Mouse (Mus musculus) heart, embryonic 11.5 days (tissue): ENCODE measurements around the gene Zbtb14. TPM values are rescaled to one million over a fixed set of nuclear protein-coding genes. Genes with fewer than 3 reads are reported as not detected.

ENCODE experiments used
- ATAC-seq: fragments of 200-750 bp; cut with Nextera tagmentation; replicated peaks from 2 replicates; pipeline ENCODE4 v1.8.0; 2017; ENCODE audit warnings: moderate library complexity; ENCODE audit not compliant: insufficient number of reproducible peaks, low FRiP score, low TSS enrichment
- H3K27ac ChIP-seq: fragments of 300-500 bp; sonication (generic); 2 replicates; pipeline ENCODE4 v1.5.1; 2014; ENCODE audit warnings: mild to moderate bottlenecking, low read depth, low read length
- H3K27me3 ChIP-seq: fragments of 300-500 bp; sonication (generic); 2 replicates; pipeline ENCODE4 v1.6.1; 2014; ENCODE audit warnings: mild to moderate bottlenecking, low read length, mixed read lengths; ENCODE audit not compliant: control insufficient read depth, insufficient read depth
- H3K36me3 ChIP-seq: fragments of 300-500 bp; sonication (generic); 2 replicates; pipeline ENCODE4 v1.6.1; 2014; ENCODE audit warnings: mild to moderate bottlenecking, low read length, moderate library complexity, mixed read lengths; ENCODE audit not compliant: control insufficient read depth, insufficient read depth
- H3K4me1 ChIP-seq: fragments of 300-500 bp; sonication (generic); 2 replicates; pipeline ENCODE4 v1.6.1; 2014; ENCODE audit warnings: low read length; ENCODE audit not compliant: control insufficient read depth, insufficient read depth
- H3K4me2 ChIP-seq: fragments of 300-500 bp; sonication (generic); 2 replicates; pipeline ENCODE4 v1.6.1; 2014; ENCODE audit warnings: mild to moderate bottlenecking, moderate library complexity
- H3K4me3 ChIP-seq: fragments of 300-500 bp; sonication (generic); 2 replicates; pipeline ENCODE4 v1.5.1; 2014; ENCODE audit warnings: low read depth, low read length
- H3K9ac ChIP-seq: fragments of 300-500 bp; sonication (generic); 2 replicates; pipeline ENCODE4 v1.6.1; 2014; ENCODE audit warnings: mild to moderate bottlenecking, low read depth, low read length, moderate library complexity
- H3K9me3 ChIP-seq: fragments of 300-500 bp; sonication (generic); replicated peaks from 2 replicates; pipeline ENCODE4 v1.6.1; 2016; ENCODE audit warnings: low read length; ENCODE audit not compliant: control insufficient read depth
- WGBS: fragments of 180-500 bp; shearing (Covaris S2); extraction: QIAGEN DNeasy Blood & Tissue Kit; methylation state at CpG from one replicate; pipeline ENCODE4 v1.1.7; 2014; ENCODE audit not compliant: insufficient replicate concordance; 5-methylcytosine and 5-hydroxymethylcytosine counted together
- polyA plus RNA-seq: library from polyadenylated mRNA; unstranded; fragments of >200 nt; fragmentation: Nextera tagmentation; extraction: Ambion mirVana; gene quantifications from 2 replicates; pipeline ENCODE4 v1.2.1, GENCODE M21; 2014

The Zbtb14 gene
- polyA plus RNA-seq, 1 experiment from 2014 or later, result 12.7 TPM

GRCm38 (mm10) chr17:69396147-69397033, 13.5 kb downstream of the Zbtb14 start:
- Histone ChIP-seq H3K36me3 (no peaks in the 10 kb centered on the region), H3K27ac (peak overlapping the region; percentile 64), H3K4me2 (peak overlapping the region; percentile 50), H3K9me3 (no peaks in the 10 kb centered on the region), H3K4me1 (peaks cover 4% of the 10 kb centered on the region; the same call in 1 of the 2 replicates), H3K4me3 (no peak overlapping the region), H3K27me3 (no peaks in the 10 kb centered on the region), H3K9ac (peak overlapping the region; percentile 40; the same call in 1 of the 2 replicates)
- no peak for ATAC-seq
- 28% methylated on average over 14 of the region's 16 CpGs for WGBS

- H3K27me3 ChIP-seq, result no peaks in the 10 kb centered on the region
- H3K9me3 ChIP-seq, result no peaks in the 10 kb centered on the region
- 37% methylated on average over 5 of the region's 5 CpGs for WGBS
- H3K27ac ChIP-seq, result 0 out of 2 replicates have a peak overlapping the region, but pooled peaks have one; percentile 29
- ATAC-seq, result no peak
- H3K4me1 ChIP-seq, result peaks cover 4% of the 10 kb centered on the region; the same call in 1 of the 2 replicates
- no peak overlapping the region for H3K9ac ChIP-seq
- no peaks in the 10 kb centered on the region for H3K36me3 ChIP-seq
- no peak overlapping the region for H3K4me2 ChIP-seq
- H3K4me3 ChIP-seq, result no peak overlapping the region
Observed at GRCm38 (mm10) chr17:69397163-69397562, 14.3 kb downstream of the Zbtb14 start.

- ATAC-seq, result no peak
- Histone ChIP-seq H3K4me2 (no peak overlapping the region), H3K27me3 (no peaks in the 10 kb centered on the region), H3K27ac (no peak overlapping the region), H3K4me1 (peaks cover 4% of the 10 kb centered on the region; the same call in 1 of the 2 replicates), H3K9ac (no peak overlapping the region), H3K9me3 (no peaks in the 10 kb centered on the region), H3K4me3 (no peak overlapping the region), H3K36me3 (no peaks in the 10 kb centered on the region)
Observed at GRCm38 (mm10) chr17:69398092-69398491, 15.2 kb downstream of the Zbtb14 start.

- no peak overlapping the region for H3K27ac ChIP-seq
- H3K36me3 ChIP-seq, result no peaks in the 10 kb centered on the region
- H3K4me2 ChIP-seq, result no peak overlapping the region
- H3K27me3 ChIP-seq, result no peaks in the 10 kb centered on the region
- H3K9ac ChIP-seq, result no peak overlapping the region
- H3K4me3 ChIP-seq, result no peak overlapping the region
- H3K9me3 ChIP-seq, result no peaks in the 10 kb centered on the region
- ATAC-seq, result no peak
- 82% methylated on average over 2 of the region's 2 CpGs for WGBS
- H3K4me1 ChIP-seq, result peaks cover 4% of the 10 kb centered on the region; the same call in 1 of the 2 replicates
Observed at GRCm38 (mm10) chr17:69401146-69401545, 18.3 kb downstream of the Zbtb14 start.

- Histone ChIP-seq H3K9ac (peak overlapping the region; percentile 95), H3K9me3 (no peaks in the 10 kb centered on the region), H3K4me1 (peaks cover 5% of the 10 kb centered on the region), H3K27ac (peak overlapping the region; percentile 96; the same call in 1 of the 2 replicates), H3K27me3 (no peaks in the 10 kb centered on the region), H3K36me3 (no peaks in the 10 kb centered on the region), H3K4me2 (peak overlapping the region; percentile 78), H3K4me3 (peak overlapping the region; percentile 67)
- ATAC-seq, result no peak
Observed at GRCm38 (mm10) chr17:69416163-69416562, 33.3 kb downstream of the Zbtb14 start.

- H3K4me2 ChIP-seq, result peak overlapping the region; percentile 78
- peaks cover 5% of the 10 kb centered on the region for H3K4me1 ChIP-seq
- under 1% methylated on average over 56 of the region's 56 CpGs for WGBS
- H3K36me3 ChIP-seq, result no peaks in the 10 kb centered on the region
- H3K9me3 ChIP-seq, result no peaks in the 10 kb centered on the region
- H3K9ac ChIP-seq, result peak overlapping the region; percentile 95
- H3K27me3 ChIP-seq, result no peaks in the 10 kb centered on the region
- peak overlapping the region; percentile 67 for H3K4me3 ChIP-seq
- peak overlapping the region; percentile 96 for H3K27ac ChIP-seq
- peak; percentile 99 for ATAC-seq
Observed at GRCm38 (mm10) chr17:69416920-69417661, 34.2 kb downstream of the Zbtb14 start.

- H3K4me3 ChIP-seq, result peak overlapping the region; percentile 67
- WGBS, result 3% methylated on average over 26 of the region's 26 CpGs
- no peaks in the 10 kb centered on the region for H3K27me3 ChIP-seq
- peak overlapping the region; percentile 95 for H3K9ac ChIP-seq
- ATAC-seq, result peak; percentile 20
- no peaks in the 10 kb centered on the region for H3K9me3 ChIP-seq
- peak overlapping the region; percentile 96 for H3K27ac ChIP-seq
- H3K36me3 ChIP-seq, result no peaks in the 10 kb centered on the region
- H3K4me1 ChIP-seq, result peaks cover 5% of the 10 kb centered on the region
- peak overlapping the region; percentile 78 for H3K4me2 ChIP-seq
Observed at GRCm38 (mm10) chr17:69417724-69418373, 35.0 kb downstream of the Zbtb14 start.

GRCm38 (mm10) chr17:69421592-69421991, 38.7 kb downstream of the Zbtb14 start:
- WGBS, result 11% methylated on average over 1 of the region's 1 CpGs
- no peak overlapping the region for H3K27ac ChIP-seq
- H3K4me1 ChIP-seq, result no peaks in the 10 kb centered on the region; the same call in 1 of the 2 replicates
- H3K9ac ChIP-seq, result no peak overlapping the region
- no peaks in the 10 kb centered on the region for H3K27me3 ChIP-seq
- H3K9me3 ChIP-seq, result no peaks in the 10 kb centered on the region
- no peak overlapping the region for H3K4me2 ChIP-seq
- no peaks in the 10 kb centered on the region for H3K36me3 ChIP-seq
- no peak overlapping the region for H3K4me3 ChIP-seq
- no peak for ATAC-seq
